Mouse (Mus musculus) spleen, postnatal 10 days (tissue): ENCODE data around the gene Olfr1099.

Experiments used
- DNase-seq, 2 experiments: peaks; one replicate each; pipeline ENCODE4 v3.0.0; 2021 to 2022; ENCODE audit warnings: low spot score in 2 of 2

Gene Olfr1099

DNA sequence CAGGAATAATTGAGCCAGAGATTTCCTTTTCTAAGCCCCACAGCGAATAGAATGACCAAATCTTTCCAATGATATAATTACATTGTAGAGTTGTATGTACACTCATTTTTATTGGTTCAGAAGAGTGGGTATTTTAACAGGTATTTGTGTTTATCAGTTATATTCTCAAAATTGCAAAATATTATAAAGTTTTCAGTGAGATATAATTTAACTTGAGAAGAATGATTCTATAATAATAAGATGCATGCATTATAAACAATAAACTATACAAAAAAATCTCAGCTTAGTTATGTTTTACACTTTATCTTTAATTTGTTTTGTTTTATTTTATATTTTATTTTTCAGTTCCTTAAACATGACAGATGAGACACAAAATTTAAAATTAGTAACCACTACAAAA, at the start of gene Olfr1099:
Gene Olfr1099 (minus strand): TSS at position 101 of the 400 bp plus-strand sequence.
- DNase-seq = no peak

DNA sequence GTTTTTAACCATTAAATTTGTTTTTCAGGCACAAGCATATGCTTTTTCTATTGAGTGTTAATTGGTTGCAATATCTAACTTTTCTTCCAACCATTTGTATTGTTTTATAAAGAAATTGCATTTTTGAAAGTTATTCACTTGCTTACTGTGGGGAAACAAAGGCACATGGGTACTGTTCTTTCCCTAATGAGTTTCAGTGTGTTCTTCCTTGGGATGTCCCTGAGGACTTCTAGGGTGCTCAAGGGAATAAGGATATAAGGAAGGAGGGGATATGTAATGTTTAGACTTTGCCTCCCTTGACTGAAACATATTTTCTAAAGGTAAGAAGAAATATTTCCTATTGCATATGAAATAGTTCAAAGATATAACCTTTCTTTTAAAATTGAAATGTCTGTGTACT, 37.6 kb upstream of the Olfr1099 start, which contains the start of gene Olfr1102:
Gene Olfr1102 (plus strand): TSS at position 301 of the 400 bp plus-strand sequence.
- no peak for DNase-seq

DNA sequence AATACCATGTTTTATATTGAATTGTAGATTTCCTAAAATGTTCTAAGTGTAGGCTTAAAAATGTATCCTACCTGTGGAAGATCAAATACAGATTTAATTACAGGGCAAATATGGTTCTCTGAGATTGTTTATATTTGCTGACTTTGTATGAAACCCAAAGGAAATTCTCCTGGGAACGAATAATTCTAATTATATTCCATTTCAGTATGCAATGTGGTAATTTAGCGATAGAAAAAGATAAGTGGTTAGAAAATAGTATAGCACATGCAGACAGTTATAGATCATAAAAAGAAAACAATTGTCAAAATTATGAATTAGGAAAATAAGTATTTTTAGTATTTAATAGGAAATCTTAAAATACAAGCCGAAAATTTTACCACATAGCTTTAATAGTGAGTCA, 30.6 kb upstream of the Olfr1099 start, which contains the start of gene Olfr1101:
Gene Olfr1101 (minus strand): TSS at position 101 of the 400 bp plus-strand sequence.
- DNase-seq = no peak

DNA sequence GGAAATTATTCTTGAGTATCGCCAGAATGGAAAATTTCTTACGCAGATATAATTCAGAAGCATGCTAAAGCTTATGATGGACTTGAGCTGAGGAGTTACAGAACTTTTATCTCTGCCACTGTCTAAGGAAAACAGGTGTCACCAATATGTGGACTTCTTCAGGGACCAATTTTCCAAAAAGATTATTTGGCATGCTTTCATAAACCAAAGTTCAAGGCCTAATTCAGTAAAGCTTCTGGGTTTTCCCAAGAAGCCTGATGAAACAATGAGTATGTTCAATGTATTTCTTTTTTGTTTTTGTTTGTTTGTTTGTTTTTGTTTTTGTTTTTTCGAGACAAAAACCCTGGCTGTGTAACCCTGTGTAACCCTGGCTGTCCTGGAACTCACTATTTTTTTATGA, 19.4 kb upstream of the Olfr1099 start, which contains the start of gene Olfr1100:
Gene Olfr1100 (minus strand): TSS at position 101 of the 400 bp plus-strand sequence.
- no peak for DNase-seq

DNA sequence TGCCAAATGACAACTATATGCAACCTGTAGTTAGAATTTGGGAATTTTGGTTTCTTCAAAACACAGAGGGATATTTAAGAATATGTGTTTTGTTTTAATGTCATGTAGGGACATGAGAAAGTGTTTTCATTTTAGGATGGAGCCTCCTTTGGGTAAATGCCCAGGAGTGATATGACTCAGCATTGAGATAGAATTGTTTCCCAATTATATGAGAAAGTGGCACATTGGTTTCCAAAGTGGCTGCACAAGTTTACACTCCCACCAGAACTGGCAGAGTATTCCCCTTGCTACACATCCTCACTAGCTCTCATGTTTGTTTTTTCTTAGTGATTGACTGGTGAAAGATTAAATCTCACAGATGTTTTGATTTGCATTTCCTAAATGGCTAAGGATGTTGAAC, 33.9 kb downstream of the Olfr1099 start:
- no peak for DNase-seq

DNA sequence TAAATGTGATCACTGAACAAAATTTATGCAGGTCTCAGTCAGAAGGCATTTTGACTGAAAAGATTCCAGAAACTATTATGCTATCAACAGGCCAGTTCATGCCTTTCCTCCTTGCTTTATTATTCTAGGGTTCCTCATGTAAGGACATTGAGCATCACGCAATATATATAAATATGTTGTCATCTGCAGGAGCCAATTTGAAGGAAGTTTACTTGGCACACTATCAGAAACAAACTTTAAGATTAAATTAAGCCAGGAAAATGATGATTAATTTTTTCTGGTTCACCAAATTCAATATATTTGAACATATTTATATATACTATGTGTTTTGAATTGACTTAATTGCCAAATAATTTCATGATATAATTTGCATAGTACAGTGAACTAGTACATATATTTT, 36.0 kb downstream of the Olfr1099 start, which contains the start of gene Olfr1098:
Gene Olfr1098 (minus strand): TSS at position 101 of the 400 bp plus-strand sequence.
- no peak for DNase-seq

DNA sequence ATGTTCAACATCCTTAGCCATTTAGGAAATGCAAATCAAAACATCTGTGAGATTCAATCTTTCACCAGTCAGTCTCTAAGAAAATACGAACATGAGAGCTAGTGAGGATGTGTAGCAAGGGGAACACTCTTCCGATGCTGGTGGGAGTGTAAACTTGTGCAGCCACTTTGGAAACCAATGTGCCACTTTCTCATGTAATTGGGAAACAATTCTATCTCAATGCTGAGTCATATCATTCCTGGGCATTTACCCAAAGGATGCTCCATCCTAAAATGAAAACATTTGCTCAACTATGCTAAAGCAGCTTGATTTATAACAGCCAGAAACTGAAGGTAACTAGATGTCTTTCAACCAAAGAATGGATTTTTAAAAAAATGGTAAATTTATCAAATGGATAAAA, 54.8 kb downstream of the Olfr1099 start:
- no peak for DNase-seq
